Mouse (Mus musculus) brain, adult 2 months (tissue): Measurements from ENCODE around the gene Tmem45a.

Experiments used
- DNase-seq: peaks from one replicate; pipeline ENCODE4 v3.0.0; 2011; ENCODE audit warnings: low read depth, low spot score

Gene Tmem45a

GRCm38 (mm10) chr16:56795481-56796139, 90.4 kb downstream of the Tmem45a start, which contains the start of gene Adgrg7:
Gene Adgrg7, minus strand, starts transcription at chr16:56795855.
- DNase-seq = no peak

GRCm38 (mm10) chr16:56794383-56795144, 91.4 kb downstream of the Tmem45a start:
- no peak for DNase-seq

DNA sequence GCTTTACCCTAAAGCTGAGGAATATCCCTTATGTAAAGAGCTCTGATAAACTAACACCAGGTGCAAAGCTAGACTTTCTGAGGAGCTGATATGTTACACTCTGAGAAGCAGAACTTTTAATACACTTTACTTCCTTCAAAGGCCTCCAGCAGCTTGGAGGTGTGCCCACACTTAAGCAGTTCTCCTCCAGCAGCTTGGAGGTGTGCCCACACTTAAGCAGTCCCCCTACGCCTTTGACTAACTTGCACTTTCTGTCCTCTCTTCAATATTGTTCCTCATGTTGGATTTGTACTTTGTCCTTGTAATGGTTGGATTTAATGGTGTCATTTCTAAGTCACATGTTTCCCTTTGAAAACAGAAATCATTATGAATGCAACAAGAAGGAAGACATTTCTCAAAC, 92.2 kb downstream of the Tmem45a start:
- peak; percentile 19 for DNase-seq

DNA sequence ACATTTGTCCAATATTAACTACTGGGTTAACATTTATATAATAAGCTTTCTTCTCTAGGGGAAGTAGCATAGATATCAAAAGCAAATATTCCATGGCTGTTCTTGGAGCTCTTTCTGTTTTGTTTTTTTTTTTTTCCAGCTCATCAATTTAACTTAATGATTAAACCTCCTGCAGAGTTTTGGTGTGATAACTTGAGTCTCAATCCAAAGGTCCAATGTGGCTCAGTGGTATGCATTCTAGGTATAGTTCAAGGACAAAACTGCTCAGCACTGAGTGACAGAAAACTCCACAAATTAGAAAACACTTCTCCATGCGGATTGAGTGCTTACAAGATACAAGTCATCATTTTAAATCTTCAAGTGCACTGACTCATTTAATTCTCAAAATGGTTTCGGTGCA, 100.0 kb downstream of the Tmem45a start:
- DNase-seq = no peak

GRCm38 (mm10) chr16:56771163-56772105, 114.5 kb downstream of the Tmem45a start:
- peak; percentile 86 for DNase-seq
